Mouse (Mus musculus): ENCODE measurements around the gene Adra1b. TPM values are rescaled to one million over a fixed set of nuclear protein-coding genes. Genes with fewer than 3 reads are reported as not detected.

Gene Adra1b
- polyA plus RNA-seq, 1 experiment from 2014 or later = 1.9 TPM

DNA sequence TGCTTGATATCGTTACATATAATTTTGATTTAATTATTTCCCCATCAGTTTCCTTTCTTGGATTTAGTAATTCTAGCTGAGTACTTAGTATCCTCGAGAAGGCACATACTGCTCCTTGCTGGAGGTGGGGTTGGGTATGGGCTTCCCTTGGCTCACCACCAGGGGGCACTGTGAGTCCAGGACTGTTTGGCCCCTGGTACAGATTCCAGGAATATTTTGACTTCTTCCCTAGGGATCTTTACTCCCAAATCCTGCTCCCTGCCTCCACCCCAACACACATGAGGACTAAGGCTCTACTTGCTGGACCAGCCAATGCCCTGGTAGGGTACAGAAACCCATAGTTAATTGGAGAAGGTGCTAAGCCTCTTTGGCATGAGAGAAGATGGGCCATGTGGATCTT is 117.2 kb downstream of the Adra1b start:
- peak; percentile 90 for TF ChIP-seq CTCF (IDR thresholded peaks at IDR 0.05; ENCODE audit: low read depth)
- WGBS = 11% methylated on average over 2 of the region's 2 CpGs

DNA sequence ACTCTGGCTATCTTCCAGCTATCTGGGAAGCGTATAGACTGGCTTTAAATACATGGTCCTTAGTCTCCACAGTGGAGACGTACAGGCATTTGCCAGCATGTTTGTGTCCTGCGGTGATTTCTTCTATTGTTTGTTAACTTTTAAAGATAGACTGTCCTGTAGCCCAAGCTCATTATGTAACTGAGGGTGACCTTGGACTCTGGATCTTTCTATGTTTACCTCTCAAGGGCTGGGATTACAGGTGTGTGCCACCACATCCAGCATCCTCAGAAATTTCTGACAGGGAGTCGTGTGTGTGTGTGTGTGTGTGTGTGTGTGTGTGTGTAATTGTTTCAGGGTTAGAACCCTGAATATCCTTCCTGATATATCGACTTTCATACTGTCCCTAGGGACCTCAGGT is 117.9 kb downstream of the Adra1b start:
- Histone ChIP-seq H3K4me1 (ENCODE audit: insufficient read depth) (no peaks in the 10 kb centered on the region), H3K4me3 (ENCODE audit: low read depth, low read length) (no peak overlapping the region), H3K9ac (no peak overlapping the region), H3K4me2 (no peak overlapping the region), H3K27ac (ENCODE audit: low read depth) (no peak overlapping the region), H3K9me3 (ENCODE audit: low read depth, low read length) (no peaks in the 10 kb centered on the region), H3K36me3 (ENCODE audit: insufficient read depth) (no peaks in the 10 kb centered on the region), H3K27me3 (ENCODE audit: insufficient read depth, low read length) (no peaks in the 10 kb centered on the region)
- DNase-seq = peak; percentile 27
- 72% methylated on average over 5 of the region's 5 CpGs for WGBS
- ATAC-seq (ENCODE audit: insufficient read depth) = no peak
- TF ChIP-seq CTCF (IDR thresholded peaks at IDR 0.05; ENCODE audit: low read depth) = no peak

More for the DNA sequence above, 117.2 kb downstream of the Adra1b start:
- Histone ChIP-seq H3K9me3 (ENCODE audit: low read depth, low read length) (no peaks in the 10 kb centered on the region), H3K4me3 (ENCODE audit: low read depth, low read length) (no peak overlapping the region), H3K4me1 (ENCODE audit: insufficient read depth) (no peaks in the 10 kb centered on the region), H3K27ac (ENCODE audit: low read depth) (no peak overlapping the region), H3K27me3 (ENCODE audit: insufficient read depth, low read length) (no peaks in the 10 kb centered on the region), H3K4me2 (no peak overlapping the region), H3K36me3 (ENCODE audit: insufficient read depth) (no peaks in the 10 kb centered on the region), H3K9ac (no peak overlapping the region)
- DNase-seq (peak; percentile 89), ATAC-seq (ENCODE audit: insufficient read depth) (peak; percentile 82)

GRCm38 (mm10) chr11:43779551-43779950 is 121.5 kb downstream of the Adra1b start:
- ATAC-seq (ENCODE audit: insufficient read depth) (no peak), DNase-seq (peak; percentile 48)
- Histone ChIP-seq H3K9ac (no peak overlapping the region), H3K27me3 (ENCODE audit: insufficient read depth, low read length) (peaks cover 10% of the 10 kb centered on the region; the same call in 1 of the 2 replicates), H3K4me3 (ENCODE audit: low read depth, low read length) (no peak overlapping the region), H3K9me3 (ENCODE audit: low read depth, low read length) (no peaks in the 10 kb centered on the region), H3K36me3 (ENCODE audit: insufficient read depth) (no peaks in the 10 kb centered on the region), H3K4me2 (no peak overlapping the region), H3K4me1 (ENCODE audit: insufficient read depth) (peaks cover 3% of the 10 kb centered on the region; the same call in 1 of the 2 replicates), H3K27ac (ENCODE audit: low read depth) (peak overlapping the region; percentile 37; the same call in 1 of the 2 replicates)
- WGBS = 46% methylated on average over 5 of the region's 5 CpGs
- TF ChIP-seq CTCF (IDR thresholded peaks at IDR 0.05; ENCODE audit: low read depth) = no peak

DNA sequence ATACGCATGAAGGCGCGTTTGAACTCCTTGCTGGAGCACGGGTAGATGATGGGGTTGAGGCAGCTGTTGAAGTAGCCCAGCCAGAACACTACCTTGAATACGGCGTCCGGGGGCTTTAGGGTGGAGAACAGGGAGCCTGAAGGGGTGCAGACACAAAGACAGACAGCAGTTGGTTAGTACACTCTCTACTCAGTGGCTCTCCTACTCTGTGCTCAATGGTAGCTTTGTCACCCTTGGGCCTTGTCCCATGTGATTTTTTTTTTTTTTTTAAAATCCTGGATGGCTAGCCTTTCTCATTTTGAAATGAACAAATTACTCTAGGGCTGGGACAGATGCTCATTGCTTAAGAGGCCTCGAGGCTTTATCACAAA is 124.7 kb downstream of the Adra1b start:
- 13% methylated on average over 8 of the region's 8 CpGs for WGBS
- no peaks in the 10 kb centered on the region for H3K36me3 ChIP-seq (ENCODE audit: insufficient read depth)
- DNase-seq (peak; percentile 26), ATAC-seq (ENCODE audit: insufficient read depth) (no peak)
- peak overlapping the region; percentile 51 for H3K9ac ChIP-seq
- peaks cover 10% of the 10 kb centered on the region; the same call in 1 of the 2 replicates for H3K27me3 ChIP-seq (ENCODE audit: insufficient read depth, low read length)
- TF ChIP-seq CTCF (IDR thresholded peaks at IDR 0.05; ENCODE audit: low read depth) = no peak
- H3K4me1 ChIP-seq (ENCODE audit: insufficient read depth) = peaks cover 3% of the 10 kb centered on the region; the same call in 1 of the 2 replicates
- H3K4me2 ChIP-seq = peak overlapping the region; percentile 76
- peak overlapping the region; percentile 39 for H3K4me3 ChIP-seq (ENCODE audit: low read depth, low read length)
- no peaks in the 10 kb centered on the region for H3K9me3 ChIP-seq (ENCODE audit: low read depth, low read length)
- peak overlapping the region; percentile 60; the same call in 1 of the 2 replicates for H3K27ac ChIP-seq (ENCODE audit: low read depth)

DNA sequence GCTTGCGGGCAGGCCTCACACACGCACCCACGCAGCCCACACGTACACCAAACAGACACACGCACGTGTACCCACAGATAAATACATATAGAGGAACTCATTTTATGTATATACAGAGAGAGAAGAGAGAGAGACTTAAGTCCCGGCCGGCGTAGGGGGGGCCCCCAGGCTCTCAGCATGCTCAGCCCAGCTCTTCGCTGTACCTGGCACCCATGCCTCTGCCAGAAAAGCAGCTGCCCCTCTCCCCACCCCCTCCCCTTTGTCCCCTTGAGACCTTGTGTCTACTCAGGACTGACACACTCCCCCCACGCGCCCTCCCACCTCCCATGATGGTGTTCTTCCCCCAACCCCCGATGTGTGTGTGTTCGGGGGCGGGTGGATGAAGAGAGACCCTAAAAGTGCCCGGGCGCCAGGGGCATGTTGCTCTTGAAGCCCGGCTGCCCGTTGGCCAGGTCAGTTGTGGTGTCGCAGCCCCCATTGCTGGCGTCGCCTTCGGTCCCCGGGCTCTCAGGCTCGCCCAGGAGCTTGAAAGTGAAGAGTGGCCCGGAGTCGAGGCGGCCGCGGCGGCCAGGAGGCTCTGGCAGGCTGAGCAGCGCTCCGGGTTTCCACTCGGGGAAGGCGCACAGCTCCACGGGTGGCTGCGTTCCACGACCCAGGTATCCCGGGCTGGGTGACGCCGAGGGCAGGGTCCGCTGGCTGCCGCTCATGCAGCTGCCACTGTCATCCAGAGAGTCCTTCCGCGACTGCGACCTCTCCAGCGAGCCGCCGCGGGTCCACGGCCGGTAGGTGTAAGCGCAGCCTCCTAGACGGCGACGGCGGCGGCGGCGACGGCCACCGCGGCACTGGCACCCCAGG is 125.3 kb downstream of the Adra1b start:
- no peaks in the 10 kb centered on the region for H3K36me3 ChIP-seq (ENCODE audit: insufficient read depth)

DNA sequence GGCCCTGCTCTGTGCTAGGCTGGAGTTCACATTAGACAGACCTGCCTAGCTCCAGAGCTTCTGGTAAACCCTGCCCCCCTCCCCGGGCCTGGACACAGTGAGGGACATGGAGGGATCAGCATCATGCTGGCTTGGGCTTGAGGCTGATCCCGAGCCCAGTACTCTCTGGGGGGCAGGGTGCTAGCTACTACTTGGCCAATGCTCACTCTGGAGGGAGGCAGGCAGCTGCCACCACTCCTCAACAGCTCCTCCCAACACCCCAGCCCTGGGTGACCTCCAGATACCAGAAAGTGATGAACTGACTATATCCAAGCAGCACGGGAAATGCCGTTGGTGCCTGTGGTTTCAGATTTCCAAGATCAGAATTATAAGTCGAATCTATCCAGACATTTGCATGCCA is 127.3 kb downstream of the Adra1b start:
- peaks cover 10% of the 10 kb centered on the region; the same call in 1 of the 2 replicates for H3K27me3 ChIP-seq (ENCODE audit: insufficient read depth, low read length)
- H3K9ac ChIP-seq = no peak overlapping the region
- H3K4me2 ChIP-seq = peak overlapping the region; percentile 25; the same call in 1 of the 2 replicates
- no peak for TF ChIP-seq CTCF (IDR thresholded peaks at IDR 0.05; ENCODE audit: low read depth)
- DNase-seq (peak; percentile 94), ATAC-seq (ENCODE audit: insufficient read depth) (peak; percentile 98)
- H3K4me3 ChIP-seq (ENCODE audit: low read depth, low read length) = no peak overlapping the region
- H3K9me3 ChIP-seq (ENCODE audit: low read depth, low read length) = no peaks in the 10 kb centered on the region
- 10% methylated on average over 5 of the region's 5 CpGs for WGBS
- peaks cover 3% of the 10 kb centered on the region; the same call in 1 of the 2 replicates for H3K4me1 ChIP-seq (ENCODE audit: insufficient read depth)
- no peaks in the 10 kb centered on the region for H3K36me3 ChIP-seq (ENCODE audit: insufficient read depth)
- H3K27ac ChIP-seq (ENCODE audit: low read depth) = peak overlapping the region; percentile 88

More for the DNA sequence above, 125.3 kb downstream of the Adra1b start:
- peak overlapping the region; percentile 39 for H3K4me3 ChIP-seq (ENCODE audit: low read depth, low read length)
- peak overlapping the region; percentile 51 for H3K9ac ChIP-seq
- WGBS = 11% methylated on average over 63 of the region's 63 CpGs
- TF ChIP-seq CTCF (IDR thresholded peaks at IDR 0.05; ENCODE audit: low read depth) = no peak
- no peaks in the 10 kb centered on the region for H3K9me3 ChIP-seq (ENCODE audit: low read depth, low read length)
- H3K4me1 ChIP-seq (ENCODE audit: insufficient read depth) = peaks cover 3% of the 10 kb centered on the region; the same call in 1 of the 2 replicates
- peak overlapping the region; percentile 60 for H3K27ac ChIP-seq (ENCODE audit: low read depth)
- DNase-seq (peak; percentile 67), ATAC-seq (ENCODE audit: insufficient read depth) (no peak)
- peak overlapping the region; percentile 76 for H3K4me2 ChIP-seq
- peaks cover 10% of the 10 kb centered on the region; the same call in 1 of the 2 replicates for H3K27me3 ChIP-seq (ENCODE audit: insufficient read depth, low read length)

DNA sequence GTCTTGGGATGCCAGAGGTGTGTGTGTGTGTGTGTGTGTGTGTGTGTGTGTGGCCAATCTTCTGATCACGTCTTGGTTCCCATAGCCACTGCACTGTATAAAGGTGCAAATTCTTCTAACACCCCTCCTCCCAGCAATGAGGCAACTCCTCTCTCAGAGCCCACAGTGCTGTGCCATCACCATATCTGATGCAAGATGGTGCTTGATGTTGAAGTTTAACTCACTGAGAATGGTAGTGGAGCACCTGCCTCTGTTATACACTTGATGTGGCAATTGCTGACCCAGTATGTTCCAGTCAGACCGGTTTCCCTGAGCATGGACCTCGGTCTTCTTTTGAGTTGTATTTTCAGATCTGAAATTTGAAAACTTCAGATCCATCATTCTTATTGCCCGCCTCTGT is 130.9 kb downstream of the Adra1b start:
- no peaks in the 10 kb centered on the region for H3K9me3 ChIP-seq (ENCODE audit: low read depth, low read length)
- DNase-seq = no peak
- no peak overlapping the region for H3K4me3 ChIP-seq (ENCODE audit: low read depth, low read length)
- H3K4me2 ChIP-seq = no peak overlapping the region
- 77% methylated on average over 4 of the region's 4 CpGs for WGBS
- peaks cover under 1% of the 10 kb centered on the region; the same call in 1 of the 2 replicates for H3K27me3 ChIP-seq (ENCODE audit: insufficient read depth, low read length)
- TF ChIP-seq CTCF (IDR thresholded peaks at IDR 0.05; ENCODE audit: low read depth) = no peak
- H3K36me3 ChIP-seq (ENCODE audit: insufficient read depth) = no peaks in the 10 kb centered on the region
- no peak overlapping the region for H3K9ac ChIP-seq
- ATAC-seq (ENCODE audit: insufficient read depth) = no peak
- H3K27ac ChIP-seq (ENCODE audit: low read depth) = no peak overlapping the region
- no peaks in the 10 kb centered on the region for H3K4me1 ChIP-seq (ENCODE audit: insufficient read depth)

Measured in lung, embryonic 14.5 days (tissue).